Mouse (Mus musculus) MEL (cell line): Measurements from ENCODE around the gene Adamtsl1. TPM values are rescaled to one million over a fixed set of nuclear protein-coding genes. Genes with fewer than 3 reads are reported as not detected.

Experiments
- DNase-seq: peaks from one replicate; pipeline ENCODE4 v3.0.0; 2011; ENCODE audit warnings: low read depth, low spot score
- H3K27ac ChIP-seq: 2 replicates; pipeline ENCODE4 v1.5.1; 2012; ENCODE audit warnings: low read depth, mild to moderate bottlenecking, control low read depth, low read length, moderate library complexity; ENCODE audit not compliant: control insufficient read depth
- H3K27me3 ChIP-seq, 2 experiments: fragments of 150-350 bp in 1 of 2; sonication (generic) in 1 of 2; 2 replicates each; pipeline ENCODE4 v1.6.1; 2012; ENCODE audit warnings: low read length in 2 of 2, mild to moderate bottlenecking in 2 of 2, improper control_type of control experiment in 1 of 2, moderate library complexity in 1 of 2; ENCODE audit not compliant: insufficient read depth in 2 of 2, control insufficient read depth in 1 of 2
- H3K36me3 ChIP-seq, 2 experiments: 2 replicates each; pipeline ENCODE4 v1.6.1; 2012 to 2014; ENCODE audit warnings: low read length in 2 of 2, improper control_type of control experiment in 1 of 2, inconsistent platforms in 1 of 2, mild to moderate bottlenecking in 1 of 2; ENCODE audit not compliant: insufficient read depth in 2 of 2, control insufficient read depth in 1 of 2
- H3K4me1 ChIP-seq, 2 experiments: fragments of 150-350 bp in 1 of 2; sonication (generic) in 1 of 2; 2 replicates each; pipeline ENCODE4 v1.6.1; 2012; ENCODE audit warnings: low read length in 2 of 2, improper control_type of control experiment in 1 of 2, mild to moderate bottlenecking in 1 of 2; ENCODE audit not compliant: insufficient read depth in 2 of 2, control insufficient read depth in 1 of 2
- H3K4me3 ChIP-seq, 2 experiments: fragments of 150-350 bp in 1 of 2; sonication (generic) in 1 of 2; 2 replicates each; pipeline ENCODE4 v1.5.1; 2012; ENCODE audit warnings: low read depth in 2 of 2, low read length in 2 of 2, mild to moderate bottlenecking in 2 of 2, moderate library complexity in 2 of 2, control low read depth in 1 of 2, improper control_type of control experiment in 1 of 2; ENCODE audit not compliant: control insufficient read depth in 1 of 2, insufficient read depth in 1 of 2
- H3K79me2 ChIP-seq: 2 replicates; pipeline ENCODE4 v1.6.1; 2012; ENCODE audit warnings: mild to moderate bottlenecking, low read length, moderate library complexity; ENCODE audit not compliant: control insufficient read depth, poor library complexity, insufficient read depth
- H3K9ac ChIP-seq: 2 replicates; pipeline ENCODE4 v1.6.1; 2012; ENCODE audit warnings: low read depth, mild to moderate bottlenecking, control low read depth, low read length, moderate library complexity; ENCODE audit not compliant: control insufficient read depth, poor library complexity, severe bottlenecking
- H3K9me3 ChIP-seq: fragments of 150-350 bp; sonication (generic); replicated peaks from 2 replicates; pipeline ENCODE4 v1.6.1; 2012; ENCODE audit warnings: mild to moderate bottlenecking, low read length, improper control_type of control experiment, moderate library complexity; ENCODE audit not compliant: insufficient read depth
- BHLHE40 ChIP-seq: IDR thresholded peaks from 2 replicates; pipeline ENCODE4 v1.6.1; 2012; ENCODE audit warnings: low read depth, mild to moderate bottlenecking, inconsistent platforms, low read length, improper control_type of control experiment, borderline replicate concordance
- CHD1 ChIP-seq: IDR thresholded peaks from 2 replicates; pipeline ENCODE4 v1.6.1; 2012; ENCODE audit warnings: low read depth, mild to moderate bottlenecking, inconsistent platforms, low read length, improper control_type of control experiment
- CHD2 ChIP-seq: IDR thresholded peaks from 2 replicates; pipeline ENCODE4 v1.6.1; 2011; ENCODE audit warnings: low read length, improper control_type of control experiment
- CTCF ChIP-seq, 3 experiments: IDR thresholded peaks in 2 of 3; conservative IDR thresholded peaks in 1 of 3; 2 replicates each; pipeline ENCODE4 v1.5.1; 2011 to 2012; ENCODE audit warnings: low read length in 3 of 3, low read depth in 2 of 3, mild to moderate bottlenecking in 2 of 3, improper control_type of control experiment in 1 of 3, inconsistent platforms in 1 of 3, mixed read lengths in 1 of 3, moderate library complexity in 1 of 3; ENCODE audit not compliant: control insufficient read depth in 1 of 3, insufficient read depth in 1 of 3, poor library complexity in 1 of 3, severe bottlenecking in 1 of 3
- EP300 ChIP-seq, 2 experiments: IDR thresholded peaks; 2 replicates each; pipeline ENCODE4 v1.6.1; 2011; ENCODE audit warnings: improper control_type of control experiment in 2 of 2, low read length in 2 of 2, low read depth in 1 of 2, mild to moderate bottlenecking in 1 of 2
- GABPA ChIP-seq: IDR thresholded peaks from 2 replicates; pipeline ENCODE4 v1.6.1; 2012; ENCODE audit warnings: low read depth, mild to moderate bottlenecking, inconsistent platforms, low read length, improper control_type of control experiment, moderate library complexity
- GATA1 ChIP-seq: IDR thresholded peaks from 2 replicates; pipeline ENCODE4 v1.6.1; 2011; ENCODE audit warnings: low read depth, low read length, improper control_type of control experiment
- KAT2A ChIP-seq: conservative IDR thresholded peaks from 2 replicates; pipeline ENCODE4 v1.6.1; 2012; ENCODE audit warnings: low read depth, low read length, improper control_type of control experiment, inconsistent platforms
- MAFK ChIP-seq: IDR thresholded peaks from 2 replicates; pipeline ENCODE4 v1.6.1; 2011; ENCODE audit warnings: low read depth, mild to moderate bottlenecking, low read length, improper control_type of control experiment, borderline replicate concordance
- MAX ChIP-seq: IDR thresholded peaks from 2 replicates; pipeline ENCODE4 v1.6.1; 2011; ENCODE audit warnings: low read length, improper control_type of control experiment
- MYB ChIP-seq: IDR thresholded peaks from 2 replicates; pipeline ENCODE4 v1.6.1; 2011; ENCODE audit warnings: mild to moderate bottlenecking, low read depth, low read length, improper control_type of control experiment
- NRF1 ChIP-seq: IDR thresholded peaks from 2 replicates; pipeline ENCODE4 v1.6.1; 2014; ENCODE audit warnings: low read depth, mild to moderate bottlenecking, inconsistent platforms, low read length, improper control_type of control experiment, moderate library complexity; ENCODE audit not compliant: poor library complexity, insufficient read depth, severe bottlenecking
- POLR2A ChIP-seq, 2 experiments: IDR thresholded peaks; 2 replicates each; pipeline ENCODE4 v1.6.1; 2011 to 2012; ENCODE audit warnings: low read length in 2 of 2, mild to moderate bottlenecking in 2 of 2, control low read depth in 1 of 2, improper control_type of control experiment in 1 of 2, low read depth in 1 of 2, moderate library complexity in 1 of 2; ENCODE audit not compliant: control insufficient read depth in 1 of 2, insufficient read depth in 1 of 2, poor library complexity in 1 of 2
- POLR2AphosphoS5 ChIP-seq: IDR thresholded peaks from 2 replicates; pipeline ENCODE4 v1.6.1; 2012; ENCODE audit warnings: low read depth, borderline replicate concordance, mild to moderate bottlenecking, inconsistent platforms, low read length, moderate library complexity, mixed read lengths
- RAD21 ChIP-seq: IDR thresholded peaks from 2 replicates; pipeline ENCODE4 v1.6.1; 2011; ENCODE audit warnings: mild to moderate bottlenecking, low read depth, low read length, improper control_type of control experiment
- RCOR1 ChIP-seq: IDR thresholded peaks from 2 replicates; pipeline ENCODE4 v1.6.1; 2012; ENCODE audit warnings: low read depth, mild to moderate bottlenecking, inconsistent platforms, low read length, improper control_type of control experiment
- SMC3 ChIP-seq: IDR thresholded peaks from 2 replicates; pipeline ENCODE4 v1.6.1; 2011; ENCODE audit warnings: low read depth, low read length, improper control_type of control experiment
- TAL1 ChIP-seq: IDR thresholded peaks from 2 replicates; pipeline ENCODE4 v1.6.1; 2012; ENCODE audit warnings: mild to moderate bottlenecking, inconsistent platforms, low read length, moderate library complexity, mixed read lengths
- TCF12 ChIP-seq: IDR thresholded peaks from 2 replicates; pipeline ENCODE4 v1.6.1; 2014; ENCODE audit warnings: low read depth, mild to moderate bottlenecking, inconsistent platforms, low read length, improper control_type of control experiment, moderate library complexity
- ZC3H11A ChIP-seq: IDR thresholded peaks from 2 replicates; pipeline ENCODE4 v1.6.1; 2012; ENCODE audit warnings: low read depth, mild to moderate bottlenecking, inconsistent platforms, low read length, improper control_type of control experiment
- ZMIZ1 ChIP-seq: IDR thresholded peaks from 2 replicates; pipeline ENCODE4 v1.6.1; 2012; ENCODE audit warnings: low read depth, mild to moderate bottlenecking, inconsistent platforms, low read length, improper control_type of control experiment, moderate library complexity
- polyA plus RNA-seq, 2 experiments: library from polyadenylated mRNA; stranded (reverse) in 1 of 2; unstranded in 1 of 2; fragments of >175 nt in 1 of 2; fragments of >200 nt in 1 of 2; gene quantifications; 2 replicates each; pipeline versions ENCODE4 v1.2.1 to v1.2.4; 2012; ENCODE audit warnings: low replicate concordance in 2 of 2, low read depth in 1 of 2; ENCODE audit not compliant: insufficient read length in 2 of 2, insufficient read depth in 1 of 2, missing spikeins in 1 of 2
- total RNA-seq: library from RNA; depleted of rRNA; stranded (reverse); fragments of 300-350 nt; gene quantifications from 2 replicates; pipeline ENCODE4 v1.2.3, GENCODE M21; 2012

Adamtsl1 gene
- total and polyA plus RNA-seq, 3 experiments: not detected

GRCm38 (mm10) chr4:86029486-86029885 lies 515.5 kb downstream of the Adamtsl1 start:
- TF ChIP-seq NRF1 (no peak), ZC3H11A (no peak), TCF12 (no peak), CHD2 (no peak), MYB (no peak), MAFK (no peak), GABPA (no peak), RAD21 (no peak), GATA1 (no peak), MAX (no peak), CTCF (IDR thresholded peaks at IDR 0.05 in 2 of 3, conservative IDR thresholded peaks at IDR 0.05 in 1 of 3; ENCODE audit: control insufficient read depth in 1 of 3, insufficient read depth in 1 of 3, low read depth in 2 of 3, low read length in 3 of 3, poor library complexity in 1 of 3, severe bottlenecking in 1 of 3) (no peak), KAT2A (no peak), TAL1 (no peak), POLR2AphosphoS5 (no peak), SMC3 (no peak), CHD1 (no peak), ZMIZ1 (no peak), POLR2A (IDR thresholded peaks at IDR 0.05; ENCODE audit: control insufficient read depth in 1 of 2, insufficient read depth in 1 of 2, low read depth in 1 of 2, low read length in 2 of 2, poor library complexity in 1 of 2) (no peak), BHLHE40 (no peak), EP300 (IDR thresholded peaks at IDR 0.05; ENCODE audit: low read depth in 1 of 2, low read length in 2 of 2) (no peak)
- Histone ChIP-seq H3K4me3 (no peak overlapping the region), H3K27me3 (no peaks in the 10 kb centered on the region; a peak in 1 of 4 replicates), H3K27ac (no peak overlapping the region), H3K9ac (no peak overlapping the region), H3K9me3 (no peaks in the 10 kb centered on the region), H3K79me2 (no peaks in the 10 kb centered on the region), H3K36me3 (no peaks in the 10 kb centered on the region), H3K4me1 (no peaks in the 10 kb centered on the region)
- DNase-seq: no peak

- Histone ChIP-seq H3K9me3 (no peaks in the 10 kb centered on the region), H3K27me3 (no peaks in the 10 kb centered on the region; a peak in 1 of 4 replicates), H3K4me3 (no peak overlapping the region), H3K79me2 (no peaks in the 10 kb centered on the region), H3K9ac (no peak overlapping the region), H3K4me1 (no peaks in the 10 kb centered on the region), H3K27ac (no peak overlapping the region), H3K36me3 (no peaks in the 10 kb centered on the region)
- DNase-seq: no peak
- TF ChIP-seq RCOR1: no peak
These were observed 516.2 kb downstream of the Adamtsl1 start for GRCm38 (mm10) chr4:86030208-86030607.
